Mouse (Mus musculus): Measurements from ENCODE around the gene Gcm1.

DNA sequence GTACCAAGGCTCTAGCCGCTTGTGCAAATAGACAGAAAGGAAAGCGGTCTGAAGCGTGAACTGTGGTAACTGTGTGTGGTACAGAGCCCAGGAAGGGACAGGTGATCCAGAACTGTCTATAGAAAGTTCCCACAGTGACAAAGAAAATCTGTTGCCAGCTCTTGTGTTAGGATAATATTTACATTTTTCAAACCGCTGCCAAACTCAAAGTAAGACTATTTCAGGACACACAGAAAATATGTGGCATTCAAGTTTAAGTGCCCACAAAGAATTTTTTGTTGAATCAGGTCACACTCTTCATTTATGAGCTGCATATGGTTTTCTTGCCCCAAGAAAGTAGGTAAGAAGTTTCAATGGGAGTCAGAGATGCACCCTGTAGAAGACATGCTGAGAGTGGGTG is 18.8 kb upstream of the Gcm1 start:
- no peak for TF ChIP-seq CTCF (IDR thresholded peaks at IDR 0.05; ENCODE audit: low read depth)
- no peak for TF ChIP-seq EP300 (optimal IDR thresholded peaks at IDR 0.05)

Measured in stomach, postnatal 0 days (tissue).